Mouse (Mus musculus) splenic B cell, adult 2 months (primary cell): ENCODE results near the gene Olfr875.

Experiments used
- DNase-seq: peaks from one replicate; pipeline ENCODE4 v3.0.0-alpha.2; 2011; ENCODE audit warnings: low read depth, low spot score
- H3K27me3 ChIP-seq: 2 replicates; pipeline ENCODE4 v1.6.1; 2012; ENCODE audit warnings: mild to moderate bottlenecking, low read length, moderate library complexity, mixed read lengths; ENCODE audit not compliant: control insufficient read depth, poor library complexity, insufficient read depth, severe bottlenecking
- H3K36me3 ChIP-seq: 2 replicates; pipeline ENCODE4 v1.6.1; 2012; ENCODE audit warnings: mild to moderate bottlenecking, low read length, moderate library complexity, mixed read lengths; ENCODE audit not compliant: control insufficient read depth, poor library complexity, insufficient read depth, severe bottlenecking

Gene Olfr875

DNA sequence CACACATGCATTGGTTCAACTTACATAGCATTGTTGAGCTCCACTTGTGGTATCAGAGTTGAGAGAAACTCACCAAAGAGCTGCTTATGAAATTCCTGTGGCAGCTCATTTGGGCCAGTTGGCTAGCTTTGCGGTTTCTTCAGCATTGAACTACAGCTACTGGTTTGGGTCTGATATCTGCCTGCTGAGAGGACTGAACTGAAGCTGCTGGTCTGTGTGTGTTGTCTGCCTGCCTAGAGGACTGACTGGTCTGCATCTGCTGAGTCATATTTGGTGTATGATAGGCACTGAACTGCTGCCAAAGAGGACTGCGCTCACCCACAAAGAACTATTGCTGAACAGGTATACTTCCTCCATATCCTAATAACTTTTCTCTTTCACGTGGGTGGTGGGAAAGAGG lies 36.8 kb downstream of the Olfr875 start:
- Histone ChIP-seq H3K36me3 (no peaks in the 10 kb centered on the region), H3K27me3 (no peaks in the 10 kb centered on the region)
- no peak for DNase-seq

GRCm38 (mm10) chr9:37808976-37809375 lies 37.3 kb downstream of the Olfr875 start:
- Histone ChIP-seq H3K27me3 (no peaks in the 10 kb centered on the region), H3K36me3 (no peaks in the 10 kb centered on the region)
- DNase-seq: no peak

- no peak for DNase-seq
- no peaks in the 10 kb centered on the region for H3K27me3 ChIP-seq
- H3K36me3 ChIP-seq: no peaks in the 10 kb centered on the region
Measured at GRCm38 (mm10) chr9:37814696-37815095, 43.0 kb downstream of the Olfr875 start.
